Mouse (Mus musculus): Measurements from ENCODE around the gene Stum. TPM values are rescaled to one million over a fixed set of nuclear protein-coding genes. Genes with fewer than 3 reads are reported as not detected.

Gene Stum
- polyA plus RNA-seq, 1 experiment from 2014 or later, result 23.5 TPM

DNA sequence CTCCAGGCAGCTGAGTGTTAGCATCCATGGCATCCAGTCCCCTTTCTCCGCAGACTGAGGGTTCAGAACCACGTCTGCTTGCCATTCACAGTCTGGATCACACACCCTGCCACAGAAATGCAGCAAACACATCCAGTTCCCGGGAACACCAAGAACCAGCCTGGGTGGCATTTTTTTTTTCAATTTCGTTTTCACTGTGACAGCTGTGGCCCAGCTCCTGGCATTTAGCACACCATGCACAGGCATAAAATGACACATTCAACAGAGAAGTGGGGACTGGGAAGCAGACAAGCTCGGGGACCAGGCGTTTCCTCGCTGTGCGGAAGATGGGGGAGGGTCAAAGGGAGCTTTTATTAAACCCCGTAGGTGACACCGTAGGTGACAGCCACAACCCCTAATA is 55.6 kb downstream of the Stum start:
- Histone ChIP-seq H3K4me2 (no peak overlapping the region), H3K4me3 (replicated peaks) (no peak overlapping the region), H3K9ac (replicated peaks) (no peak overlapping the region), H3K36me3 (no peaks in the 10 kb centered on the region), H3K27me3 (replicated peaks) (no peaks in the 10 kb centered on the region), H3K9me3 (replicated peaks) (no peaks in the 10 kb centered on the region), H3K27ac (replicated peaks) (no peak overlapping the region), H3K4me1 (peaks cover 13% of the 10 kb centered on the region)
- WGBS, result 57% methylated on average over 10 of the region's 10 CpGs
- no peak for ATAC-seq (ENCODE audit: low FRiP score)

DNA sequence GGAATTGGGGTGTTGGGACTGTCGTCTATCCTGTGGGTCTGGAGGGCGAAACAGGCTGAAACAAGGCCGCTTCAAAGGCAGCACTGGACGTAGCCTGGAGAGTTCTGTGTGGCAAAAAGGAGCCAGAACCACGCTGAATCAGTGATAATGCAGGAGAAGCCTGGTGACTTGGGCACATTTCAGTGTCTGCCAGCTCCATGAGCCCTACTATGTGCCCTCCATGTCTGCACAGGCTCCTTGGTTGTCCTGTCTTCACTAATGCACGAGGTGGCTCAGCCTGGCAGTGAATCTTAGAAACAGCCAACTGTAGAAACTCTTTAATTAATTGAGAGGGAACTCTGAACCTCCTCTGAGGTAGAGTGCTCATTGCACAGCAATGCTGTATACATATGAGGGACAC is 56.9 kb downstream of the Stum start:
- no peaks in the 10 kb centered on the region for H3K27me3 ChIP-seq (replicated peaks)
- no peaks in the 10 kb centered on the region for H3K36me3 ChIP-seq
- no peak overlapping the region for H3K9ac ChIP-seq (replicated peaks)
- no peak overlapping the region for H3K4me2 ChIP-seq
- no peak for ATAC-seq (ENCODE audit: low FRiP score)
- H3K4me3 ChIP-seq (replicated peaks), result no peak overlapping the region
- peaks cover 20% of the 10 kb centered on the region for H3K4me1 ChIP-seq
- no peak overlapping the region for H3K27ac ChIP-seq (replicated peaks)
- H3K9me3 ChIP-seq (replicated peaks), result no peaks in the 10 kb centered on the region
- 83% methylated on average over 6 of the region's 6 CpGs for WGBS

DNA sequence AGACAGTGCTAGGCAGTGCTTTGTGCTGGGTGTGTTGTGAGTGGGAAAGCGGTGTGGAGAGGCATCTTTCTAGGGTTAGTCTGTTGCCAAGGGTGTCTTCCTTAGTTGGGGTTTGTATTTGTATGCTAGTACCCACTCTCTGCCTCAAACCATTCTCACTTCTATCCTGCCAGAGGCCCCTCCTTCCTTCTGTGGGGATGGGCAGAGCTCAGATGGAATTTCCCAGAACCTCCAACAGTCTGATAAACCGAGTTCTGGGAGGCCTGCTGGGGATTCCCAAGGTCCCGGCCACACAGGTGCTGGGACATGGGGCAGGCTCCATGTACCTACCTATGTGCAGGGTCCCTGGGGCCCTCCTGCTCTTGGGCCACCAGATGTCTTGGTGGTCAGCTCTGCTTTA is 59.4 kb downstream of the Stum start:
- H3K9me3 ChIP-seq (replicated peaks), result no peaks in the 10 kb centered on the region
- 81% methylated on average over 3 of the region's 3 CpGs for WGBS

DNA sequence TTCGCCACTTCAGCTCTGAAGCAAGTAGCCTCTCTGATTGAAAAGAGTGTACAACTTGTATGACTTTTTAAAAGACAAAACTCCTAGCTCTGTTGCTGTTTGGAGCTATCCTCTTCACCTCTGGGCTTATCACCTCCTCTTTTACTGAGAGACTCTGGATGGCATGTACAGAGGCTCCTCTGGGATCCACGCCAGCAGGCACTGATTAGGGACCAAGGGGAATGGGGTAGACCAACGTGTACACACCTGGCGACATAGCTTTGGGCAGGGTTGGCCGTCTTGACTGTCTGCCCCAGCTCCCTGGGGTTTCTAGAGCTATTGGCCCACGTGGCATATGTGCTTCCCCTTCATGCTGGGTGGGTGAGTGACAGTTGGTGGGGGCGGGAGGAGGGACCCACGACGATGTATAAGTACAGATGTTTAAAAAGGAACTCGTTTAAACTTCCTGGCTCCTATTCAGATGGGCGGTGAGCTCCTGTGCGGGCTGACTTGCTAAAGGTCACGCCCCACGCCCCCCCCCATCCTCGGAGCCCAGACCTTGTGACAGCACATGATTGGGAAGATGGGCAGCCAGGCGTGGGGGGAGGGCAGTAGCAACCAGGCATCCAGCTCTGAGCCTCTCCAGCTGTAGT is 60.2 kb downstream of the Stum start:
- WGBS, result 66% methylated on average over 16 of the region's 16 CpGs
- H3K27ac ChIP-seq (replicated peaks), result no peak overlapping the region
- H3K9me3 ChIP-seq (replicated peaks), result no peaks in the 10 kb centered on the region
- H3K36me3 ChIP-seq, result no peaks in the 10 kb centered on the region
- H3K27me3 ChIP-seq (replicated peaks), result no peaks in the 10 kb centered on the region
- peaks cover 36% of the 10 kb centered on the region for H3K4me1 ChIP-seq
- no peak overlapping the region for H3K4me2 ChIP-seq
- H3K4me3 ChIP-seq (replicated peaks), result no peak overlapping the region
- ATAC-seq (ENCODE audit: low FRiP score), result no peak
- H3K9ac ChIP-seq (replicated peaks), result no peak overlapping the region

More for the DNA sequence above, 59.4 kb downstream of the Stum start:
- H3K27ac ChIP-seq (replicated peaks), result no peak overlapping the region
- no peak overlapping the region for H3K4me3 ChIP-seq (replicated peaks)
- no peak overlapping the region for H3K4me2 ChIP-seq
- no peak overlapping the region for H3K9ac ChIP-seq (replicated peaks)
- peaks cover 37% of the 10 kb centered on the region for H3K4me1 ChIP-seq
- H3K36me3 ChIP-seq, result no peaks in the 10 kb centered on the region
- no peaks in the 10 kb centered on the region for H3K27me3 ChIP-seq (replicated peaks)
- no peak for ATAC-seq (ENCODE audit: low FRiP score)

DNA sequence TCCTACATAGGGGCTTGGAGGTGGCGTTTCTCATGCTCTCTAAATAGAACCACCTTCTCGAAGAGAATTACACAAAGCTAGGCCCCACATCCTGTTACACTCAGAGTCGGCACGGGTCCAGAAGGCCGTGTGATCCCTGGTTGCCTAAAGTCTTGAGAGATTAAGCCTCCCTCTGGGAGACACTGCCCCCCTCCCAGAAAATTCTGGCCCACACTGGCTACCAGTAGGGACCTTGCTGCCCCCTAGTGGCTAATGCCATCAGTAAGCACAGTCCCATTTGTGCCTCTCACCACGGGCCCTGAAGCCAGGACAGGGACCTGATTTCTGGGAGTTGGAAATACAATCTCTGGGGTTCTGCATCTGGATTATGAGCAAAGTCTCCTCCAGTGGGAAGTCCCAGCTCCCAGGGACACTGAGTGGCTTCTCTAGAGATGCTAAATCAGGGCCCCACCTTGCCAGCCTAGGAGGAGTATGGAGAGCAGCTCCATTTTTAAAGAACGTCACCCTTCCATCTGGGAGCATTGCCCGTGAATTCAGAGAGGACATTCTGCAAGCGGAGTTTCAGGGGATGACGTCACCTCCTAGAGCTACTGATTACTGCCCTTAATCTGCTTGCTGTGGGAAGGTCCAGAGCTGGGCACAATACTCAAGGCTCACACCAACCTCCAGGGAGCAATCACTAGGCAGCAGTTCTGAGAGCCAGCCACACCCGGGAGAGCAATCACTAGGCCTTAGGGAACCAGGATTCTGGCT is 61.1 kb downstream of the Stum start:
- no peaks in the 10 kb centered on the region for H3K36me3 ChIP-seq
- H3K4me2 ChIP-seq, result 0 out of 2 replicates have a peak overlapping the region, but pooled peaks have one; percentile 23
- H3K9ac ChIP-seq (replicated peaks), result peak overlapping the region; percentile 14; the same call in 1 of the 2 replicates
- H3K27ac ChIP-seq (replicated peaks), result peak overlapping the region; percentile 28; the same call in 1 of the 2 replicates
- no peak overlapping the region for H3K4me3 ChIP-seq (replicated peaks)
- peak; percentile 32; the same call in 1 of the 2 replicates for ATAC-seq (ENCODE audit: low FRiP score)
- WGBS, result 32% methylated on average over 11 of the region's 11 CpGs
- H3K4me1 ChIP-seq, result peaks cover 30% of the 10 kb centered on the region
- no peaks in the 10 kb centered on the region for H3K27me3 ChIP-seq (replicated peaks)
- H3K9me3 ChIP-seq (replicated peaks), result no peaks in the 10 kb centered on the region

DNA sequence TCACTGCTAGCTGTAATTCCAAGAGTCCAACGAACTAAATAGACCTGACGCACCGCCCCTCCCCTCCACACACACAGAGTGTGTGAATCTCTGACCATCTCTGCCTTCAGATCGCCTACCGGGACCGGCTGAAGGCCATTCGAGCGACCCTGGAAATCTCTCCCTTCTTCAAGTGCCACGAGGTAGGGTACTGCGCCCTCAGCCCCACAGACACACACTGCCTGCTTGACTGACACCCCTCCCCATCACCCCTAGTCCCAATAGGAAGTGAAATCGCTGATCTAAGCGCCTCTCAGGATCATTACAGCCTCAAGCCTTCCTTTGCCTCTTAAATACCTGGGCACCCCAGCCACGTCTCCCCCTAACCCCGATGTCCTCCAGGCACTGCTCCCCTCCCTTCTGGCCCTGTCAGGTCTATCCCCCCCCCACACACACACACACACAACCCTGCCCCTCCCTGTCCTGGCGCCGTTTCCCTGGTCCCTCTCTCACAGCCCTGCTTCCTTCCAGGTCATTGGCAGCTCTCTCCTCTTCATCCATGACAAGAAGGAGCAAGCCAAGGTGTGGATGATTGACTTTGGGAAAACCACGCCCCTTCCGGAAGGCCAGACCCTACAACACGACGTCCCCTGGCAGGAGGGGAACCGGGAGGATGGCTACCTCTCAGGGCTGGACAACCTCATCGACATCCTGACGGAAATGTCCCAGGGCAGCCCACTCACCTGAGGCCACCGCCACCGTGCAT is 62.0 kb downstream of the Stum start:
- Histone ChIP-seq H3K4me2 (peak overlapping the region; percentile 23), H3K9me3 (replicated peaks) (no peaks in the 10 kb centered on the region), H3K27me3 (replicated peaks) (no peaks in the 10 kb centered on the region), H3K9ac (replicated peaks) (peak overlapping the region; percentile 14; the same call in 1 of the 2 replicates), H3K4me3 (replicated peaks) (no peak overlapping the region), H3K27ac (replicated peaks) (peak overlapping the region; percentile 70), H3K4me1 (peaks cover 30% of the 10 kb centered on the region), H3K36me3 (no peaks in the 10 kb centered on the region)
- WGBS, result 62% methylated on average over 25 of the region's 25 CpGs
- peak; percentile 43 for ATAC-seq (ENCODE audit: low FRiP score)

DNA sequence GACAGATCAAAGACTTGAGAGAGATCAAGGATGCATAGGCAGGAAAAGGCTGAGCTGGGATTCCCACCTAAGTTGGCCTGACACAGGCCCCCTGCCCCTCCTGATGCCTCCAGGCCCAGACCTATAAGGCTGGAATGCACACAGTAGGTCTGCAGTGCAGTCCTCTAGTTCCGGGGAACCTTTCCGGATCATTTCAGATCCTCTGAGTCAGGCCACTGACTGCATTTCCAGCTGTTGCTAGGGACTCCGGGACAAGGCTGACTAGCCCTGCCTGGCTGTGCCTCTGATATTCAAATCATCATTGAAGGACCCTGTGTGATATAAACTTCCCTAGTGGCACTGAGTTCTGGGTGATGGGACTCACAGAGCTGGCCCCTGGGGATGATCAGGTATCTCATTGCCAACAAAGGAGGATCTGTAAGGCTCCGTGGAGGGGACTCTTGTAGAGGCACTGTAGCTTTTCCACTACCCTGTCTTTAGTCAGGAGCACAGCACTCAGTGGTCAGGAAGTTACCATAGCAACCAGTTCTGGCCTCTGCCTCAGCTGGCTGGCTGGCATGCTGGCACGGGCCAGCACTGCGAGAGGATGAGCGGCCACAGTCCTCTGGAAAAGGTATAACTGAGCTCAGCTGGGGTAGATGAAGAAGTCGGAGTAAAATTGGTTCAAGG is 62.7 kb downstream of the Stum start:
- WGBS, result 27% methylated on average over 8 of the region's 8 CpGs
- 0 out of 2 replicates have a peak overlapping the region, but pooled peaks have one; percentile 23 for H3K4me2 ChIP-seq
- no peak overlapping the region for H3K4me3 ChIP-seq (replicated peaks)
- peak overlapping the region; percentile 70 for H3K27ac ChIP-seq (replicated peaks)
- H3K27me3 ChIP-seq (replicated peaks), result no peaks in the 10 kb centered on the region
- H3K9ac ChIP-seq (replicated peaks), result no peak overlapping the region; the same call in 1 of the 2 replicates
- peaks cover 30% of the 10 kb centered on the region for H3K4me1 ChIP-seq
- H3K9me3 ChIP-seq (replicated peaks), result no peaks in the 10 kb centered on the region
- ATAC-seq (ENCODE audit: low FRiP score), result peak; percentile 85
- no peaks in the 10 kb centered on the region for H3K36me3 ChIP-seq

DNA sequence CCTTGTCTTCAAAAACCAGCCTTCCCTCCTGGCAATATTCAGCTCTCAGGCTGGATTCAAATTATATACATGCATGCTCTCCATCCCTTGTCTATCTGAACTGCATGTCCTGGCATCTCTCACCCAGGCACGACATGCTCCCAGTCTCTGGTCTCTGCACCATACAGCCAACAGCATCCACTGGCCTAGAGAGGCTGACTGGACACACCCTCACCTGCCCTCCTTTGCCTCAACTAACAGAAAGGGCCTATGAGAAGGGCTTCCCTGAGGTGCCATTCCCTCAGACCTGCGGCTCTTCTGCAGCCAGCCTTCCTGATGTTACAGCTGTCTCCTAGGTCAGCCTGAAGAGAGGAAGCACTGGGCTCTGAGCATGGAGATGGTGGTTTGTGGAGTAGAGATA is 64.2 kb downstream of the Stum start:
- peaks cover 30% of the 10 kb centered on the region for H3K4me1 ChIP-seq
- H3K9me3 ChIP-seq (replicated peaks), result no peaks in the 10 kb centered on the region
- H3K27ac ChIP-seq (replicated peaks), result no peak overlapping the region
- no peak overlapping the region for H3K4me2 ChIP-seq
- no peak overlapping the region for H3K4me3 ChIP-seq (replicated peaks)
- H3K27me3 ChIP-seq (replicated peaks), result no peaks in the 10 kb centered on the region
- no peak overlapping the region for H3K9ac ChIP-seq (replicated peaks)
- ATAC-seq (ENCODE audit: low FRiP score), result no peak
- WGBS, result 95% methylated on average over 2 of the region's 2 CpGs
- H3K36me3 ChIP-seq, result no peaks in the 10 kb centered on the region

DNA sequence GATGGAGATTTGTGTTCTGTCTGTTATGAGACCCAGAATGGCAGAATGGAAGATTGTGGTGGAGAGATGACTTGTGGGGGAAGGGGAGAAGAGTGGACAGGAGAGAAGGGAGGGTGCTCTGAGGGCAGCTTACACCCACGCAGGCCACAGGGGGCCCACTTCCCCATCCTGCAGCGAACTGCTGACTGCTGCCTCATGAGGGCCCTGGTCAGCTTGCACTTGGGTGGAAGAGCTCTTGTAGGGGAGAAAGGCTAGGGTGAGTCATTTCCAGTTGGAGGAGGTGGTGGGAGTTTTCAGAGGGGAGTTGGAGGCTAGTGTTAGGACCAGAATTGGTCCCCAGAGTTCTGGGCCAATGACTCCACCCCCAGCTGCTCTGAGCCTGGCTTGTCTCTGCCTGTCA is 66.2 kb downstream of the Stum start:
- H3K9ac ChIP-seq (replicated peaks), result no peak overlapping the region
- ATAC-seq (ENCODE audit: low FRiP score), result no peak
- no peaks in the 10 kb centered on the region for H3K36me3 ChIP-seq
- H3K4me2 ChIP-seq, result no peak overlapping the region
- no peaks in the 10 kb centered on the region for H3K9me3 ChIP-seq (replicated peaks)
- H3K4me3 ChIP-seq (replicated peaks), result no peak overlapping the region
- H3K27ac ChIP-seq (replicated peaks), result no peak overlapping the region
- 48% methylated on average over 2 of the region's 2 CpGs for WGBS
- H3K27me3 ChIP-seq (replicated peaks), result no peaks in the 10 kb centered on the region
- H3K4me1 ChIP-seq, result peaks cover 25% of the 10 kb centered on the region

DNA sequence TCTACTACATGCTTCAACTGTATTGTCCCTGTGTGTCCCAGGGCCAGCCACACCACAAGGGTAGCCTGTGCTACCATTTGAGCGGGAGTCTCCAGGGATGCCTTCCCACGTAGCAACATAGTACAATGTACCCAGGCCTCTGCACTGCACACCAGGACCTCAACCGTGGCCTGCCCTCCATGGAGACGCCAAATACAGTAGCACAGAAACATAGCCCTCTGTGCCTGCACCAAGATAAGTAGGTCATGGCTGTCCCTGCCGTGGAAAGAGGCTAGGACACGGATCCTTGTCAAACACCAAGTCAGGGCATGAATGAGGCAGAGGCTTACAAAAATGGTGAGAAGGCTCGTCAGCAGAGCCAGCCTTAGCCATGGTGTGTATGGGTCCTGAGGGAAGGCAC is 67.5 kb downstream of the Stum start:
- H3K9ac ChIP-seq (replicated peaks), result no peak overlapping the region
- no peak overlapping the region for H3K4me3 ChIP-seq (replicated peaks)
- H3K4me1 ChIP-seq, result peaks cover 12% of the 10 kb centered on the region
- no peak for ATAC-seq (ENCODE audit: low FRiP score)
- H3K36me3 ChIP-seq, result no peaks in the 10 kb centered on the region
- H3K27ac ChIP-seq (replicated peaks), result no peak overlapping the region
- no peaks in the 10 kb centered on the region for H3K9me3 ChIP-seq (replicated peaks)
- 90% methylated on average over 7 of the region's 7 CpGs for WGBS
- no peaks in the 10 kb centered on the region for H3K27me3 ChIP-seq (replicated peaks)
- no peak overlapping the region for H3K4me2 ChIP-seq

DNA sequence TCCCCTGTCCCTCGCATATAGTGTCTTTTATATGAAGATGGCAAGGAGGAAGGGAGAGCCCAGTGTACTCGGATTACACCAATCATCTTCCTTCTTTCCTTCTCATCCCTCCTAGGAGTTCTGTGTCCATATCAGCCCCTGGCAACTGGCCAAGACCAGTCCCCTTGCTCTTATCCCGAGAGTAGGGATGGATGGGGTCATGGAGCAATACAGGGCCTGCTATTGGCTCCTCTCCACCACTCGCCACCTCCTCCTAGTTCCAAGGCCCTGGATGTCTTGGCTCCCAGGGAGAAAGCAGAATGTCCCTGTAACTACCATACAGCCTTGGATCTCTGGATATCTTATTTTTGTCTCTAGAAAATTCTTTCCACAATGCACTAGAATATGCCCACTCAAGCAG is 68.2 kb downstream of the Stum start:
- 64% methylated on average over 4 of the region's 4 CpGs for WGBS
- Histone ChIP-seq H3K9me3 (replicated peaks) (no peaks in the 10 kb centered on the region), H3K27ac (replicated peaks) (no peak overlapping the region), H3K4me1 (peaks cover 4% of the 10 kb centered on the region; the same call in 1 of the 2 replicates), H3K9ac (replicated peaks) (no peak overlapping the region), H3K36me3 (no peaks in the 10 kb centered on the region), H3K27me3 (replicated peaks) (no peaks in the 10 kb centered on the region), H3K4me2 (no peak overlapping the region), H3K4me3 (replicated peaks) (no peak overlapping the region)
- ATAC-seq (ENCODE audit: low FRiP score), result no peak
